Mouse (Mus musculus): ENCODE data around the gene 1700056E22Rik. TPM values are rescaled to one million over a fixed set of nuclear protein-coding genes. Genes with fewer than 3 reads are reported as not detected.

1700056E22Rik gene
- 0.54 and 0.68 TPM in 2 replicates for polyA plus RNA-seq (2011; ENCODE audit: insufficient read length, low read depth, missing spikeins)

DNA sequence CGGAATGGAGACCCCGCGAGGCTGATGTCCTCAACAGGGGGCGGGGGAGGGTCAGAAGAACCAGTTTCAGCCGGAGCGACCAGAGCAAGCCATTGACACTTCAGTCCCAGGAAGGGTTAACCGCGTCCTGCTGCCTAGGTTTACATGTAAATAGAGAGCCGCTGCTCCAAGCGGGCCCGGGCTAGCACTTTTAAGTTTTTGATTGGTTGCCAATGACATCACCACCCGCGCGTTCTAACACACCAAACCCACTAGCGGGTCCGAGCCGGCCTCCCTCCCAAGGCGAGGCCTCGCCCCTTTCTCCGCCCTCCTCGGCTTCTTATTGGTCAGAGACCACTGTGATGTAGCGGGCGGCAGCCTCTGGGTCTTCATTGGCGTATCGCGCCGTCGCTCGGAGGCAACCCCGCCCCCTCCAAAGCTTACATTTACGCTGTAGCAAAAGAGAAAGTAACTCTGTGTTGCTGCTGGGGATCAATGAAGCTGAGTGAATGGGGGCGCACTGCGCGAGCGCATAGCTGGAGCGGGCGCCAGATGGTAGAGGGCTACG is at the start of gene 1700056E22Rik:
Gene 1700056E22Rik (minus strand): TSS at position 291 of the 547 bp plus-strand sequence.
- H3K4me1 ChIP-seq (ENCODE audit: control insufficient read depth, insufficient read depth, low read length) = peaks cover 4% of the 10 kb centered on the region; the same call in 1 of the 2 replicates
- TF ChIP-seq CTCF (IDR thresholded peaks at IDR 0.05; ENCODE audit: borderline replicate concordance, insufficient read depth, low read length) (no peak), POLR2A (IDR thresholded peaks at IDR 0.05; ENCODE audit: low read depth, low read length) (peak; percentile 84)
- peak within 1 kb of the TSS; percentile 82 for H3K27ac ChIP-seq (ENCODE audit: insufficient read depth, low read length)
- peak within 1 kb of the TSS; percentile 89 for H3K4me3 ChIP-seq (ENCODE audit: insufficient read depth, low read length)

DNA sequence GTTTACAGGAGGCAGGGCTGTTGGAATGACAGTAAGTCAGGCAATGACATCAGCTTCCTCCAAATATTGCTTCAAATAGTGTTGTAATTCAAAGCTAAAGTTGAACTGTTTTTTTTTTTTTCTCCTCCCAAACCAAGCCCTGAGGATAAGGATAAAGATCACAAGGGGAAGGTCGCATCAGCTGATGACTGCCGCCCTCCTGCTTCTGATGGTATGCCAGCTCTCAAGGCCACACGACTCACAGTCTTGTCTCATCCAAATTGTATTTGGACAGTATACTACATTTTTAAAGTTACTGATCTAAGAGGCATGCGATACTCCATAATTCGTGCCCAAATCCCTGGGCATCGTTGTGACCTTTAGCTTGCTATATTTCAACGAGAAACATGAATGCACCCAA is 49.1 kb upstream of the 1700056E22Rik start:
- TF ChIP-seq POLR2A (IDR thresholded peaks at IDR 0.05; ENCODE audit: low read depth, low read length) (no peak), CTCF (IDR thresholded peaks at IDR 0.05; ENCODE audit: borderline replicate concordance, insufficient read depth, low read length) (no peak)
- Histone ChIP-seq H3K4me3 (ENCODE audit: insufficient read depth, low read length) (no peak overlapping the region), H3K27ac (ENCODE audit: insufficient read depth, low read length) (peak overlapping the region; percentile 64), H3K4me1 (ENCODE audit: control insufficient read depth, insufficient read depth, low read length) (peaks cover 10% of the 10 kb centered on the region)

DNA sequence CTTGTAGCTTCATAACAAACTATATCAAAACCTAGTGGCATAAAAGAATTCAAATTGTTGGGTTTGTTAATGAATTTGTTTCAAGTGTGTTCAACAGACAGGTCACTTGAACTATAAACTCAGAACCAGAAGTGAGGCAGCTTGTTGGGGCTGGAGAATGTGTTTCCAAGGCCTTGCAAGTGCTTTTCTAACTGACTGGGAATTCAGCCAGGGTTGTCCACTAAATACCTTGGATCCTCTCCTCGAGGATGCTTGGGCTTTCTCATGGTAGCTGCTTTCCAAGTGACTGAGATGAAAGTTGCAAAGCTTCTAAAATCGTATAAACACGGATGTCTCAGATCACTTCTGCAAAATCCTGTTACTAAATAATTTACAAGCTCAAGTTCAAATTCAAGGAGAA is 48.6 kb upstream of the 1700056E22Rik start:
- peaks cover 14% of the 10 kb centered on the region for H3K4me1 ChIP-seq (ENCODE audit: control insufficient read depth, insufficient read depth, low read length)
- TF ChIP-seq CTCF (IDR thresholded peaks at IDR 0.05; ENCODE audit: borderline replicate concordance, insufficient read depth, low read length) (no peak), POLR2A (IDR thresholded peaks at IDR 0.05; ENCODE audit: low read depth, low read length) (no peak)
- H3K4me3 ChIP-seq (ENCODE audit: insufficient read depth, low read length) = no peak overlapping the region
- H3K27ac ChIP-seq (ENCODE audit: insufficient read depth, low read length) = no peak overlapping the region; the same call in 1 of the 2 replicates

GRCm38 (mm10) chr1:184079304-184079703 is 45.2 kb upstream of the 1700056E22Rik start:
- peaks cover 28% of the 10 kb centered on the region for H3K4me1 ChIP-seq (ENCODE audit: control insufficient read depth, insufficient read depth, low read length)
- TF ChIP-seq POLR2A (IDR thresholded peaks at IDR 0.05; ENCODE audit: low read depth, low read length) (no peak), CTCF (IDR thresholded peaks at IDR 0.05; ENCODE audit: borderline replicate concordance, insufficient read depth, low read length) (no peak)
- no peak overlapping the region for H3K27ac ChIP-seq (ENCODE audit: insufficient read depth, low read length)
- H3K4me3 ChIP-seq (ENCODE audit: insufficient read depth, low read length) = no peak overlapping the region

DNA sequence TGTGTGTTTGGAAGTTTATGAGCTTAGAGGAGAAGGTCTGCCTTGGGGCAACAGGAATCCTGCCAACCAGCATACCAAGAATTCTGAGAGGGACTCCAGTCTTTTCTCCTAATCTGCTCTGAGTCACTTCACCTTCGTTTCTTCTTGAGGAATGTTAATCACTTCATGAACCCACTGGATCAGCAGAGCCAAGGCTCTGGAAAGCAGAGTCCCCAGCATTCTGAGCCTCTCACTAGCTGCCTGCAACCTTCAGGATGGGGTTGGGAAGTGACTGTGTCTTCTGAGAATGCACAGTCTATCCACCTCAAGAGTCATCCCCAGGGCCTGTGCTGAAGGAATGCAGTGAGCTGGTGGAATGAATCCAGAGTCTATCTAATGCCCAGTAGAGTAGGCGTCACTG is 42.7 kb upstream of the 1700056E22Rik start:
- peak overlapping the region; percentile 88 for H3K27ac ChIP-seq (ENCODE audit: insufficient read depth, low read length)
- H3K4me3 ChIP-seq (ENCODE audit: insufficient read depth, low read length) = no peak overlapping the region
- TF ChIP-seq CTCF (IDR thresholded peaks at IDR 0.05; ENCODE audit: borderline replicate concordance, insufficient read depth, low read length) (no peak), POLR2A (IDR thresholded peaks at IDR 0.05; ENCODE audit: low read depth, low read length) (no peak)

GRCm38 (mm10) chr1:184076065-184076464 is 42.0 kb upstream of the 1700056E22Rik start:
- Histone ChIP-seq H3K27ac (ENCODE audit: insufficient read depth, low read length) (peak overlapping the region; percentile 91), H3K4me3 (ENCODE audit: insufficient read depth, low read length) (no peak overlapping the region), H3K4me1 (ENCODE audit: control insufficient read depth, insufficient read depth, low read length) (peaks cover 20% of the 10 kb centered on the region)
- TF ChIP-seq CTCF (IDR thresholded peaks at IDR 0.05; ENCODE audit: borderline replicate concordance, insufficient read depth, low read length) (no peak), POLR2A (IDR thresholded peaks at IDR 0.05; ENCODE audit: low read depth, low read length) (no peak)

More for the DNA sequence above, 42.7 kb upstream of the 1700056E22Rik start:
- H3K4me1 ChIP-seq (ENCODE audit: control insufficient read depth, insufficient read depth, low read length) = peaks cover 20% of the 10 kb centered on the region

DNA sequence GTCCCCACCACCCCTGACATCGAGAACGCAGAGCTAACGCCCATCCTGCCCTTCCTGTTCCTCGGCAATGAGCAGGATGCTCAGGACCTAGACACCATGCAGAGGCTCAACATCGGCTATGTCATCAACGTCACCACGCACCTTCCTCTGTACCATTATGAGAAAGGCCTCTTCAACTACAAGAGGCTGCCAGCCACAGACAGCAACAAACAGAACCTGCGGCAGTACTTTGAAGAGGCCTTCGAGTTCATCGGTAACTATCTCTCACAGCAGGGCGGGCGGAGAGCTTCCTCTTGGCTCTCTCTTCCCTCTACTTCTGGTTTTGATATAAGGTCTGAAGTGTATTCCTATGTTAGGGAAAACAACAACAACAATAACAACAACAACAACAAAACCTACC is 34.9 kb upstream of the 1700056E22Rik start:
- Histone ChIP-seq H3K4me1 (ENCODE audit: control insufficient read depth, insufficient read depth, low read length) (no peaks in the 10 kb centered on the region), H3K27ac (ENCODE audit: insufficient read depth, low read length) (no peak overlapping the region), H3K4me3 (ENCODE audit: insufficient read depth, low read length) (no peak overlapping the region)
- TF ChIP-seq CTCF (IDR thresholded peaks at IDR 0.05; ENCODE audit: borderline replicate concordance, insufficient read depth, low read length) (no peak), POLR2A (IDR thresholded peaks at IDR 0.05; ENCODE audit: low read depth, low read length) (no peak)

DNA sequence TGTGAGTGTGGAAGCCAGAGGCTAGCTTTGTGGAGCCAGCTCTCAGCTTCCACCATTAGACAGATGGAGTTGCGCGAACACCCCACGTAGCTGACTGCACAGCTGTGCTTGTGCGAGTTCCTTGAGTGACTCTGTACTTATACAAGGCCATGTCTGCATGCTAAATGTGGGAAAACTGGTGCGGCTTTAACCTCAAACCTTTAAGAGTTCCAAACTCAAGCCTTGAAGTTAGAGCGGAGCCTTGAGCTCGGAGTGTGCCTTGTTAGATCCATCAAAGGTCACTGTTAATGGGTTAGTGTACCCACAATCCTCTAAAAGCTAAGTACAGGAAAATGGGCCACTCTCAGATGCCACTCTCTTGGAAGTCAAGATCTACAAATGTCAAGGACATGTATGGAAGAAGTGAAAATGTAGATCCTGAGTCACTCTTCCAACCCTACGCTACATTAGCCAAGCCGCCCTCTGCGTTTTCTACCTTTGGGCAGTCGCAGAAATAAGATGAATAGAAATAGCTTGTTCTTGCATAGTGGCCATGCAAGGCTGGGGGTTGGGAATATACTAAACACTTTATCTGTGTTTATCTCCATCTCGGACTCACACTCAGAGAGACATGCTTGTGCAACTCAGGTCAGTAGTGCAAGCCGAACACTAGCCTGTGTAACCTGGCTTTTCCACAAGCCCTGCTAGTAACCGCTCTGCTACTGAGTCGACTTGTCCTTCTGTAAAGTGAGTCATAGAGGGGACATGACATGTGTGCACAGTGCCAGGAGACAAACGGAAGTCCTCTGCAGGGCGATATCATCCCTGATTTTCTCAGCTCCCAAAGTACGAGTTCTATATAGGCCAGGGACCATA is 33.8 kb upstream of the 1700056E22Rik start:
- Histone ChIP-seq H3K4me3 (ENCODE audit: insufficient read depth, low read length) (no peak overlapping the region), H3K4me1 (ENCODE audit: control insufficient read depth, insufficient read depth, low read length) (no peaks in the 10 kb centered on the region), H3K27ac (ENCODE audit: insufficient read depth, low read length) (no peak overlapping the region)
- TF ChIP-seq POLR2A (IDR thresholded peaks at IDR 0.05; ENCODE audit: low read depth, low read length) (no peak), CTCF (IDR thresholded peaks at IDR 0.05; ENCODE audit: borderline replicate concordance, insufficient read depth, low read length) (no peak)

GRCm38 (mm10) chr1:184066460-184067287 is 32.6 kb upstream of the 1700056E22Rik start:
- no peak for TF ChIP-seq CTCF (IDR thresholded peaks at IDR 0.05; ENCODE audit: borderline replicate concordance, insufficient read depth, low read length)
- TF ChIP-seq POLR2A (IDR thresholded peaks at IDR 0.05; ENCODE audit: low read depth, low read length) = no peak
- Histone ChIP-seq H3K27ac (ENCODE audit: insufficient read depth, low read length) (no peak overlapping the region), H3K4me1 (ENCODE audit: control insufficient read depth, insufficient read depth, low read length) (peaks cover under 1% of the 10 kb centered on the region), H3K4me3 (ENCODE audit: insufficient read depth, low read length) (no peak overlapping the region)
